Mouse (Mus musculus) c-Kit-positive CD71-negative TER-119-negative erythroid progenitor cells, embryonic 14.5 days (primary cell): ENCODE measurements around the gene Efnb2.

Source experiments
- DNase-seq: peaks from one replicate; pipeline ENCODE4 v3.0.0-alpha.2; 2013; ENCODE audit warnings: low read depth

The Efnb2 gene

DNA sequence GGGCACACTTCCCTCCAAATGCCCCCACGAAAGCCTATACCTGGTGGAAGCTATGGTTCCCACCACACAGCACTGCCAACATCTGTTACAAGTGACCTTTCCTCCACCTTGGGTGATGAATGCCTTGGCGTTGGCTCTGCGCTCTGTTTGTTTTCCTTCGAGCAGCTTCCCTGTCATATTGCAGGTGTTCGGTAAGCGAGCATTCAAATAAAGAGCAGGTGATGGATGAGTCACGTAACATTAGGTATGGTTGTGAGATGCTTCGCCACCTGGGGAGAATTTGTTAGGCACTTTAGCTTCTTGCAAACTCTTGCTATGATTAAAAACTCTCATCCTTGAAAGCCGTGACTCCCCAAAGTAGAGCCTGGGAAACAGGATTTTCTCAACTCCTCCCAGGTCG lies 91.8 kb downstream of the Efnb2 start:
- no peak for DNase-seq

DNA sequence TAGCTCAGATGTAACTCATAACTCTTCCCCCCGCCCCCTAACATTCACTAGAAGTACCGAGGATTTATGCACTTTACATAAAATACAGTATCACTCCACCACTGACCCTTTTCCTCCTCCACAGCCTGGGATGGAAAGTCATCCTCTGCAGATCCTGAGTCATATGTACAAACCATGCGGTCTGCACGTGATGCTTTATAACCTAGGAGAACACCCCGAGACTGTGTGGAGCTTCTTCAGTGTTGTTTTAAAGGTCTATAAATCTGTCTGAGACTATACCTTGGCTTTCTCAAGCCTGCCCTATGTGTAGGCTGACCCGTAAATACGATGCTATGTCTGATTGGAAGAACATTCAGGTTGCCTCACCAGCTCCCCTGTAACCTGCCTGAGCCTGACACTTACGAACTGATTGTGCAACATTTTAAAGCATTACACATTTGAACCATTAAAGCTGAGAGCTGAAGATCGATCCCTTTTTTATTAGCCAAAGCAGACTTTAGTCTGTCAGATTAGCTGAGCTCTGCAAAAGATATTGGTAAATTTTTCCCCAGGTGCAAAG lies 92.7 kb downstream of the Efnb2 start:
- DNase-seq: no peak
